ENCODE assay signal across 13 mouse cellular contexts in the genomic region with DNA sequence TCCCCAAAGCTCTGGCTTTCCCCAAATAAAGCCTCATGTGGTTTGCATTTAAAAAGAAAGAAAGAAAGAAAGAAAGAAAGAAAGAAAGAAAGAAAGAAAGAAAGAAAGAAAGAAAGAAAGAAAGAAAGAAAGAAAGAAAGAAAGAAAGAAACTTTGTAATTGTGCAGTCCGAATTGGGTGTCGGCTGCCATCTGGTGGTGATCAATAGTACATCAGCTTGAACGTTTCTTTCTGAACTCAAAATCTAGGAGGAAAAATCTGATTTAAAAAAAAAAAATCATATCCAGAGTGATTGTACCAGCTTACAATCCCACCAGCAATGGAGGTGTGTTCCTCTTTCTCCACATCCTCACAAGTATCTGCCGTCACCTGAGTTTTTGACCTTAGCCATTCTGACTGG. TPM values are rescaled to one million over a fixed set of nuclear protein-coding genes. Genes with fewer than 3 reads are reported as not detected.
DNase-seq lines count a peak whose midpoint lies in the region; ATAC-seq and TF ChIP-seq lines count a peak whose summit lies in the region.
"Not testable (repeated sequence)": the region's sequence is repeated elsewhere in the genome, so short reads cannot be mapped to it uniquely, and the experiment has no call there.
"Had no signal": no experiment of that assay in that cellular context is flagged by ENCODE, and none has a peak within 500 bp of the region (broad histone marks: within the 10 kb centered on the region; RNA-seq: fewer than 3 reads in every experiment).

No protein-coding gene starts in this region.

- not testable (repeated sequence) for H3K4me1 ChIP-seq in liver, embryonic 14.5 days (replicated peaks; ENCODE audit: control insufficient read depth in 2 of 2, insufficient read depth in 2 of 2, low read length in 1 of 2)

- peak; percentile 32 for DNase-seq in adrenal gland, postnatal 10 days
- peak; percentile 12 to 49 for DNase-seq in cerebellum, postnatal 25 days
- peak; percentile 19 for DNase-seq in kidney, postnatal 10 days
- not testable (repeated sequence) for DNase-seq in liver, embryonic 14.5 days (ENCODE audit: low read depth in 3 of 3, low spot score in 3 of 3)
- DNase-seq in neural tube, embryonic 10.5 days (ENCODE audit: extremely low spot score, low spot score) = peak; percentile 19
- peak; percentile 45 for DNase-seq in thymus, postnatal 4 days

- not testable (repeated sequence) for H3K36me3 ChIP-seq in liver, embryonic 14.5 days (replicated peaks; ENCODE audit: control insufficient read depth, insufficient read depth, low read depth)

- H3K9me3 ChIP-seq in liver, embryonic 14.5 days (ENCODE audit: control insufficient read depth, low read length) = not testable (repeated sequence)

- ATAC-seq in CD4-positive, CD25-positive, alpha-beta regulatory T cell, adult 4 months = peak; percentile 67
- peak; percentile 63 for ATAC-seq in granulocyte monocyte progenitor cell, adult 5-6 weeks (replicated peaks; ENCODE audit: poor library complexity, severe bottlenecking)
- not testable (repeated sequence) for ATAC-seq in liver, embryonic 14.5 days (ENCODE audit: insufficient read depth)

- H3K9ac ChIP-seq in liver, embryonic 14.5 days (replicated peaks) = not testable (repeated sequence)

- H3K4me3 ChIP-seq in liver, embryonic 14.5 days (ENCODE audit: insufficient read depth in 1 of 2, low read depth in 2 of 2, low read length in 2 of 2) = not testable (repeated sequence)

- TF ChIP-seq CTCF in liver, embryonic 14.5 days (IDR thresholded peaks at IDR 0.05; ENCODE audit: low read depth) = peak; percentile 44

- H3K4me2 ChIP-seq in liver, embryonic 14.5 days (ENCODE audit: low read depth) = not testable (repeated sequence)

- H3K27me3 ChIP-seq in liver, embryonic 14.5 days (ENCODE audit: control insufficient read depth, insufficient read depth, low read length) = not testable (repeated sequence)

- 15% methylated on average over 4 of the region's 4 CpGs for WGBS in liver, embryonic 14.5 days (ENCODE audit: insufficient replicate concordance)

- TF ChIP-seq EP300 in liver, embryonic 14.5 days (IDR thresholded peaks at IDR 0.05; ENCODE audit: low read depth) = not testable (repeated sequence)

- not testable (repeated sequence) for H3K27ac ChIP-seq in liver, embryonic 14.5 days

RNA-seq across cellular contexts. Expression of gene Neurod4, which starts 18.7 kb away (rescaled TPM):
- not detected for polyA plus RNA-seq in CD4-positive, CD25-positive, alpha-beta regulatory T cell, adult 4 months (2017; shearing (Covaris generic))
- under 1 TPM; 0.18 to 0.21 TPM for total RNA-seq in adrenal gland, postnatal 10 days (2021)
- total RNA-seq in granulocyte monocyte progenitor cell, adult 5-6 weeks (2014; fragmentation: Nextera tagmentation) = not detected in 2 replicates
- total RNA-seq in granulocyte monocyte progenitor cell, adult 5-6 weeks (2017) = not detected in 2 replicates
- polyA plus RNA-seq in liver, embryonic 14.5 days (2012; rRNA removed) = not detected in 2 replicates
- polyA plus RNA-seq in liver, embryonic 14.5 days (2014; fragmentation: Nextera tagmentation; extraction: Ambion mirVana) = not detected in 2 replicates
- total RNA-seq: gastrocnemius, postnatal 10 days had no signal
- polyA plus RNA-seq: heart, embryonic 13.5 days; lung, embryonic 16.5 days had no signal

RNA-seq across cellular contexts. Expression of gene Tespa1, which starts 23.9 kb away (rescaled TPM):
- polyA plus RNA-seq in CD4-positive, CD25-positive, alpha-beta regulatory T cell, adult 4 months (2017; shearing (Covaris generic)) = 100 to 1,000 TPM; 380 to 411 TPM
- 1 to 10 TPM in 1 of 2 experiments, under 1 TPM in 1; 0.87 to 2.0 TPM for total RNA-seq in adrenal gland, postnatal 10 days (2021)
- total RNA-seq in granulocyte monocyte progenitor cell, adult 5-6 weeks (2014; fragmentation: Nextera tagmentation) = 31.3 and 54.6 TPM in 2 replicates
- 32.0 and 37.3 TPM in 2 replicates for total RNA-seq in granulocyte monocyte progenitor cell, adult 5-6 weeks (2017)
- 0.71 and 1.3 TPM in 2 replicates for polyA plus RNA-seq in liver, embryonic 14.5 days (2012; rRNA removed)
- polyA plus RNA-seq in liver, embryonic 14.5 days (2014; fragmentation: Nextera tagmentation; extraction: Ambion mirVana) = 0.93 and 1.2 TPM in 2 replicates
- polyA plus RNA-seq: limb, embryonic 10.5 days; midbrain, embryonic 16.5 days had no signal

Comparison
In these comparisons a context has a peak if more than half of its experiments do, and no peak if none do; other contexts are left out.
1. RNA of gene Tespa1, which starts 23.9 kb away (total RNA-seq): 31.3 to 54.6 TPM in granulocyte monocyte progenitor cell, adult 5-6 weeks; 0.87 to 2.0 TPM in adrenal gland, postnatal 10 days; every median in the first group is over 10 times any median in the second.